Mouse (Mus musculus) layer of hippocampus, adult 2 months (tissue): ENCODE measurements around the gene Ear14. TPM values are rescaled to one million over a fixed set of nuclear protein-coding genes. Genes with fewer than 3 reads are reported as not detected.
A peak's percentile ranks its signal among the peaks of the same experiment; 100 is the strongest.
"Not testable (repeated sequence)": the region's sequence is repeated elsewhere in the genome, so short reads cannot be mapped to it uniquely, and the experiment has no call there.

Source experiments
- DNase-seq, 2 experiments: peaks; one replicate each; pipeline ENCODE4 v3.0.0; 2022; ENCODE audit warnings: low spot score in 2 of 2
- H3K27ac ChIP-seq: fragments of 200-600 bp; 2 replicates; pipeline ENCODE4 v1.8.1; 2022
- H3K4me3 ChIP-seq: fragments of 200-600 bp; 2 replicates; pipeline ENCODE4 v1.8.1; 2022; ENCODE audit warnings: mild to moderate bottlenecking
- CTCF ChIP-seq: fragments of 200-600 bp; conservative IDR thresholded peaks from 2 replicates; pipeline ENCODE4 v1.8.1; 2022; ENCODE audit warnings: antibody characterized with exemption, mild to moderate bottlenecking, moderate library complexity
- total RNA-seq, 2 experiments: library from RNA; stranded (reverse); gene quantifications; 2 replicates each; pipeline ENCODE4 v1.2.3; 2021

The Ear14 gene
- total RNA-seq, 2 experiments from 2014 or later, result not detected

- H3K4me3 ChIP-seq, result no peak within 1 kb of the TSS
- no peak for TF ChIP-seq CTCF
- no peak for DNase-seq
- H3K27ac ChIP-seq, result peak within 1 kb of the TSS; percentile 80
Observed at GRCm38 (mm10) chr14:51199098-51200023, 3.8 kb upstream of the Ear14 start, which contains the start of gene Ang2. Gene Ang2 (minus strand): TSS chr14:51199148.

DNA sequence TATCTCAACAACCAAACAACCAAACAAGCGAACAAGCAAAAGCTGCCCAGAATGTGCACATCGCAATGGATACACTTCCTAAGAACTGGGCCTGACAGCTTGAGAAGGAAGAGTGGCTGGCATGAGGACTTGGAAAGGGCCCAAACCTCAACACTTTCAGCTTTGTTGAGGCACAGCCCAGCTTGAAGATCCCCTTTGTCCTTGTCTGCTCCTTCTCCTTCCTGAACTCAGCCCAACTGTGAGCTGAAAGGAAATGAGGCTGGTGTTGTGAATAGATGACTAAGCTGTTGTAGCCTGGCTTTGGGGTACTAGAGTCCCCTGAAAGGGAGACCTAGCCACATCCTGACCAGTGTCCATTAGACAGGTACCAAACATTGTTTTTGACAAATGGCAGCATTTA is 3.1 kb upstream of the Ear14 start:
- Histone ChIP-seq H3K27ac (peak overlapping the region; percentile 80), H3K4me3 (no peak overlapping the region)
- DNase-seq, result peak in 1 of 2 experiments; percentile 43
- TF ChIP-seq CTCF, result no peak

DNA sequence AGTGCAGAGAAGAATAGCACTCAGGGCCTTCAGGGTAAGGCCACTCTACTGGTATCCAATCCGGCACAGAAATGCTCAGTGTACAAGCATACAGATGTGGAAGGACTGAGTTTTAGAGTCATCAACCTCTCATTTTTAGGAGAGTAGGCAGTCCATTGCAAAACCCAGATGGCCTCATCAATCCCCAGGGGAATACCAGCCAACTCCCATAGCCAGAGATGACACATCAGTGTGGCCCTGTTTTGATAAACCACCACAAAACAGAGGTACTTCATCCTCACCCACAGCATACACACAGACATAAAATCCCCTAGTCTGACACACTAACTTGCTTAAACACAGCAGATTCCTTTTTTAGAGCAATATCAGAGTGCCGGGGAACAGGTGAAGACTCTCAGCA is 2.7 kb upstream of the Ear14 start:
- peak overlapping the region; percentile 80 for H3K27ac ChIP-seq
- TF ChIP-seq CTCF, result no peak
- DNase-seq, result no peak
- no peak overlapping the region for H3K4me3 ChIP-seq

DNA sequence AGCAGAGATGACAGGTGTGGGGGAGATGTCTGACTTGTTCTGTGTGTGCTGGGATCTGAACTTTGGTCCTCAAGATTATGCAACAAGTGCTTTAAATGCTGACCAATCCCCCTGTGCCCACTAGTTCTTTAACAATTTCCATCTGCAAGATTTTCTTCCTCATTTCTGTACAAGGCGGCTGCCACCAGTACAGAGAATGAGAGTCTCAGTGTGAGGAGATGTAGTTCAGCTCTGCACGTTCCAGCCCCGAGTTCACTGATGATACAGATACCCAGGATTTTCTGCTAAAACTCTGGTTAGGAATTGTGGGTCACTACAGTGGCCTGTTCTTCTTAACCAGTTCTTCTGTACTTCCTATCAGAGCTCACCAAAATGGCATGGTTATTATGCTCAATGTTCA is 16.9 kb downstream of the Ear14 start:
- H3K4me3 ChIP-seq, DNase-seq, H3K27ac ChIP-seq: not testable (repeated sequence)

- not testable (repeated sequence) for DNase-seq, H3K27ac ChIP-seq, H3K4me3 ChIP-seq
Observed at GRCm38 (mm10) chr14:51229657-51230056, 26.5 kb downstream of the Ear14 start.

DNA sequence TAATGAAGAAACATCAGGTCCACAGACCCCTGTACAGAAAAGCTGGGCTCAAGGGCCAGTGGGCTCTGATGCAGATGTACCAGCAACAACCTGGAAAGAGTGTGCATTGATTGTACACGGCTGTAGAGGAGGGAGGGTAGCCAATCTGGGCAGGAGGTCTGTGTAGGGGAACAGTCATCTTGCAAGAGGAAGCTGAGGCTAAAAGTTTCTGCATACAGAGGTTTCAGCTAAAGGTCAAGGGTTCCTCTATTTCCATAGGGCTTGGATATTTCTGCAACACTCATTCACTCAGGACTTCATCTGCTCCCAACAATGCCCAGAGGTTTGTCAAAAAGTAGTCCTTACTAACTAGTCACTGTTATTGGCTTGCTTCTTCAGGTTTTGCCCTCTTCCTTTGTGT is 34.3 kb downstream of the Ear14 start:
- H3K4me3 ChIP-seq, H3K27ac ChIP-seq: not testable (repeated sequence)

GRCm38 (mm10) chr14:51240899-51241298 is 37.7 kb downstream of the Ear14 start:
- H3K27ac ChIP-seq, result no peak overlapping the region
- peak; percentile 94 for TF ChIP-seq CTCF
- peak; percentile 65 to 66 for DNase-seq
- H3K4me3 ChIP-seq, result no peak overlapping the region

More for the DNA sequence above, 34.3 kb downstream of the Ear14 start:
- DNase-seq, result not testable (repeated sequence)

DNA sequence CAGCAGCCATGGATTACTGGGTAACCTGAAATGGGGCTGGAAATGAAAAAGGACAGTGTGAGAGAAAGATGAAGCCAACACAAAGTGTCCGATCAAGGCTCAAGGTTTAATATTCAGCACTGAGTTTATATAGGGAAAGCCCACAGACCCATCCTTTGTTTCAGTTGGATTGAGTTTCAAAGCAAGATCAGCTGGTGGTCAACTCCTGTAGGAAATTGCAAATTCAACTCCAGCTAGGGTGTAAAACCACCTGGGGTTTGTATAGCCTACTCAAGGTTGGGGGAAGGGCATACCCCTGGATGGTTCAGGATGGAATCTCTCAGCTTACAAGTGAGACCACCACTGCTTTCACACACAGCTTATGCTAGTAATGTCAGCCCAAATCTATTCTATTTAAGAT is 44.5 kb downstream of the Ear14 start:
- no peak for TF ChIP-seq CTCF
- no peak overlapping the region for H3K27ac ChIP-seq
- no peak overlapping the region for H3K4me3 ChIP-seq
- DNase-seq, result no peak

DNA sequence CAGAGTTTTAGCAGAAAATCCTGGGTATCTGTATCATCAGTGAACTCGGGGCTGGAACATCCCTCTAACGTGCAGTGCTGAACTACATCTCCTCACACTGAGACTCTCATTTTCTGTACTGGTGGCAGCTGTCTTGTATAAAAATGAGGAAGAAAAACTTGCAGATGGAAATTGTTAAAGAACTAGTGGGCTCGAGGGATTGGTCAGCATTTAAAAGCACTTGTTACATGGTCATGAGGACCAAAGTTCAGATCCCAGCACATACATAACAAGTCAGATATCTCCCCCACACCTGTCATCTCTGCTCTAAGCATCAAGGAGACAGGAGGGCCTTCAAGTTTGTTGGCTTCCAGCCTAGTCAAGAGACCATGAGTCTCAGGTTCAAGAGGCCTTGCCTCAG is 47.2 kb downstream of the Ear14 start:
- Histone ChIP-seq H3K27ac (no peak overlapping the region), H3K4me3 (no peak overlapping the region)
- no peak for DNase-seq
- TF ChIP-seq CTCF, result no peak

GRCm38 (mm10) chr14:51252206-51252605 is 49.0 kb downstream of the Ear14 start:
- not testable (repeated sequence) for DNase-seq, H3K4me3 ChIP-seq, H3K27ac ChIP-seq

GRCm38 (mm10) chr14:51253569-51253968 is 50.4 kb downstream of the Ear14 start:
- no peak for DNase-seq
- TF ChIP-seq CTCF, result no peak
- no peak overlapping the region for H3K27ac ChIP-seq

More at GRCm38 (mm10) chr14:51253569-51253968, 50.4 kb downstream of the Ear14 start:
- H3K4me3 ChIP-seq, result no peak overlapping the region

Other genes starting within 250 kb of the Ear14 start
- gene Pnp2, start 247.4 kb upstream of the Ear14 start, total RNA-seq, result 1 to 10 TPM in 1 of 2 experiments, under 1 TPM in 1; 0.83 to 1.1 TPM
- gene Rnase10, start 195.6 kb upstream of the Ear14 start, total RNA-seq, result not detected
- gene Rnase9, start 161.5 kb upstream of the Ear14 start, total RNA-seq, result not detected
- not detected for gene Rnase11, start 153.2 kb upstream of the Ear14 start, total RNA-seq
- gene Rnase12, start 145.7 kb upstream of the Ear14 start, total RNA-seq, result not detected
- not detected for gene Olfr750, start 129.0 kb upstream of the Ear14 start, total RNA-seq
- 10 to 100 TPM; 15.0 to 18.0 TPM for gene Rnase4, start 112.3 kb upstream of the Ear14 start, total RNA-seq
- gene Ang, start 112.2 kb upstream of the Ear14 start, total RNA-seq, result 1 to 10 TPM; 3.5 to 4.8 TPM
- gene Eddm3b, start 89.0 kb upstream of the Ear14 start, total RNA-seq, result not detected
- gene Rnase6, start 79.5 kb upstream of the Ear14 start, total RNA-seq, result not detected
- 1 to 10 TPM; 3.4 to 4.8 TPM for gene Rnase1, start 56.6 kb upstream of the Ear14 start, total RNA-seq
- gene Rnase2b, start 41.1 kb upstream of the Ear14 start, total RNA-seq, result under 1 TPM in 1 of 2 experiments, not detected in 1; 0.51 TPM
- not detected for gene Ang2, start 4.2 kb upstream of the Ear14 start, total RNA-seq
- not detected for gene Rnase2a, start 52.7 kb downstream of the Ear14 start, total RNA-seq
- not detected for gene Gm7247, start 158.4 kb downstream of the Ear14 start, total RNA-seq
- not detected for gene Vmn2r88, start 207.4 kb downstream of the Ear14 start, total RNA-seq
- gene Vmn2r89, start 248.5 kb downstream of the Ear14 start, total RNA-seq, result not detected